Mouse (Mus musculus): ENCODE data around the gene Map2. TPM values are rescaled to one million over a fixed set of nuclear protein-coding genes. Genes with fewer than 3 reads are reported as not detected.
A peak's percentile ranks its signal among the peaks of the same experiment; 100 is the strongest.

The Map2 gene
- polyA plus RNA-seq (2016; fragmentation: Nextera tagmentation; extraction: Ambion mirVana): 32.0 and 36.2 TPM in 2 replicates

DNA sequence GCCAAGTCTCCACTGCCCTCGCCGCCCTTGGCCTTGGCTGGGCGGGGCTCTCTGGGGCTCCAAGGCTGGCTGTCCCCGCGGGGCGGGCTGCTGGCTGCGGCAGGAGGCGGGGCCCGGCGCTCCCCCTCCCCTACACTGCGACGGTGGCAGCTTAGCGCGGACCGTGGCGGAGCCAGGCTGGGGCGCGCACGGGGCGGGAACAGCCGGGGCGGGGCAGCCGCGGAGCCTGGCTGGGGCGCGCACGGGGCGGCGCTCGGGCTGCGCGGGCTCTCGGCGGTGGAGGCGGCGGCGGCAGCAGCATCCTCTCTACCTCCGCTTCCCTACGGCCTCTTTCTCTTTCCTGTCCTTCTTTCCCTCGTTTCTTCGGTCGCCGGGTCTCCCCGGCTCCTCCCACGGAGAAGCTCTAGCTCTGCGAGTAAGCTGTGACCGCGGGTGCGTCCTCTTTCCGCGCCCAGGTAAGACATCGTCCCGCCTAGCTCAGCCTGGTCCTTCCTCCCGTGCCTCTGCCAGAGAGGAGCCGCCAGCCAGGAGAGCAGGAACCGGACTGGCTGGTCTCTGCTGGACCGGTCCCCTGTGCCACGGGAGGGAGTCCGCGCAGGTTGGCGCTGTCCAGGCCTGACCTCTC lies at the start of gene Map2:
Map2 (plus strand) TSS at position 233 of the 625 bp plus-strand sequence.
- Histone ChIP-seq H3K9me3 (no peaks in the 10 kb centered on the region), H3K27ac (replicated peaks) (peak within 1 kb of the TSS; percentile 80), H3K4me3 (peak within 1 kb of the TSS; percentile 67), H3K4me1 (peaks cover 24% of the 10 kb centered on the region), H3K27me3 (replicated peaks; ENCODE audit: low read depth, poor library complexity, severe bottlenecking) (peaks cover 27% of the 10 kb centered on the region), H3K36me3 (replicated peaks) (no peaks in the 10 kb centered on the region)
- WGBS: 1% methylated on average over 61 of the region's 61 CpGs
- peak; percentile 89 for DNase-seq (ENCODE audit: low spot score)

DNA sequence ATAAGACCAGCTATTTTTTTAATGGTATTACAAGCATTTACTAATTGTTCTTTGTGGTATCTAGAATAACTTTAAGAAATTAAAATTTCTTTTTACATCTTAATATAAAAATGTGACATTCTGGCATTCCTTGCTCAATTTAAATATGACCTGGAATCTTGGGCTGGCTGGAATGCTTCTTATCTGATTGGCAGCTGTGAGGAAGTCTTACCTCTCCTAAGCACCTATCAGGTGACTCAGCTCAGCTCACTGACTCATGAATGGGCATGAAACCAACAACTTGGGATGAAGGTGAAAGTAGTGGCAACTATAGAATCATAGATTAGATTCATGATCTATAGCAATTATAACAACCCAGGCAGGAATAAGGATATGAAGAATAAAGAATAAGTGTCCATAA lies 42.1 kb upstream of the Map2 start:
- H3K27me3 ChIP-seq (replicated peaks; ENCODE audit: low read depth, poor library complexity, severe bottlenecking): no peaks in the 10 kb centered on the region
- H3K4me3 ChIP-seq: no peak overlapping the region
- DNase-seq (ENCODE audit: low spot score): no peak
- H3K9me3 ChIP-seq: no peaks in the 10 kb centered on the region
- H3K36me3 ChIP-seq (replicated peaks): no peaks in the 10 kb centered on the region
- no peaks in the 10 kb centered on the region for H3K4me1 ChIP-seq
- H3K27ac ChIP-seq (replicated peaks): no peak overlapping the region

DNA sequence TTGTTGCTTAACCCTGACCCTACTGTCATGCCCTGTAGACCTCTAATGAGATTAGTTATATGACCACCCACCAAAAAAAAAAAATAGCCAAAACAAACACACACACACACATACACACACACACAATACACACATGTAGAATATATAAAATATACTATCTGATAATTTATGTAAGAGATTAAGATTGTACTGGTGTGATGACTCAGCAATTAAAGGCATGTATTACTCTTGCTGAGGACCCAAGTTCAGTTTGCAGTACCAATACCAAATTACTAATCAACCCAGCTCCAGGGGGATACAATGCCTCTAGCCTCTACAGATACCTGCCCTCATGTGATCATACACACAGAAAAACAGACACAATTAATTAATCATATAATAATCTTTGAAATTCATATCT lies 39.7 kb upstream of the Map2 start:
- no peaks in the 10 kb centered on the region for H3K4me1 ChIP-seq
- no peak overlapping the region for H3K27ac ChIP-seq (replicated peaks)
- H3K9me3 ChIP-seq: no peaks in the 10 kb centered on the region
- no peaks in the 10 kb centered on the region for H3K27me3 ChIP-seq (replicated peaks; ENCODE audit: low read depth, poor library complexity, severe bottlenecking)
- no peak for DNase-seq (ENCODE audit: low spot score)
- no peaks in the 10 kb centered on the region for H3K36me3 ChIP-seq (replicated peaks)
- H3K4me3 ChIP-seq: no peak overlapping the region

DNA sequence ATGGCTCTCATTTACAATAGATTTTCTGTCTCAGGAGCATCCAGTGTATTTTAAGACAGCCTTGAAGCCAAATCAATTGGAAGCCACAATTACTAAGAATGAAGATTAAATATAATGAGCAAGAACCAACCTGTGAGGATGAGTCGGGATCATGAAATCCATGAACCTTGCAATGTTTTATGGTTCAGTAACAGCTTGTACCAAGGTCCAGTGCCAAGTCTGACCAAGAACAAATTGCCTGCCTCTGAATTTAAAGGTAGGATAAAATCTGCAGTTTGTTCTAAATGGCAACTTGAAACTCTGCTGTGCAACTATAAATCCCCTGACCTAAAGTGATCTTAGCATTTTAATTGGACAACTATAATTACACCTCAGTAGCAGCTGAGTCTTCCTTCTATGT lies 34.4 kb upstream of the Map2 start:
- Histone ChIP-seq H3K4me3 (no peak overlapping the region), H3K4me1 (no peaks in the 10 kb centered on the region), H3K36me3 (replicated peaks) (no peaks in the 10 kb centered on the region), H3K9me3 (no peaks in the 10 kb centered on the region), H3K27ac (replicated peaks) (no peak overlapping the region), H3K27me3 (replicated peaks; ENCODE audit: low read depth, poor library complexity, severe bottlenecking) (no peaks in the 10 kb centered on the region)
- no peak for DNase-seq (ENCODE audit: low spot score)
- 87% methylated on average over 1 of the region's 1 CpGs for WGBS

DNA sequence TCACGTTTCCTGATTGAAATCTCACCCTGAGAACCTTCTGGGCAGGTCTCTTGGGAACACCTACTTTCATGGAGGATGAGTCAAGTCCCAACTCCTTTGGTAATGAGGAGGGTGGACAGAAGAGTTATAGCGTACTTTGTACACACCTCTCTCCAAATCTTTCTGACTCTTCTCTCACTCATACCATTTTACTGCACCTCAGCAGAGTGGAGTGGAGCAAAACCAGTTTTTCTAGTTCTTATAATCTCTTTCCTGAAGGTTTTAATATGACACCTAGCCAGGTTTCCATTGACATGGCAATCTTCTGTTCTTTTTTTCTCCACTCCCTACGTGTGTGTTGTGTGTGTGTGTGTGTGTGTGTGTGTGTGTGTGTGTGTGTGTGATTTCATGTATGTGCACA lies 29.9 kb upstream of the Map2 start:
- H3K36me3 ChIP-seq (replicated peaks): no peaks in the 10 kb centered on the region
- no peak overlapping the region for H3K4me3 ChIP-seq
- no peaks in the 10 kb centered on the region for H3K27me3 ChIP-seq (replicated peaks; ENCODE audit: low read depth, poor library complexity, severe bottlenecking)
- DNase-seq (ENCODE audit: low spot score): no peak
- no peak overlapping the region for H3K27ac ChIP-seq (replicated peaks)
- H3K4me1 ChIP-seq: no peaks in the 10 kb centered on the region; the same call in 1 of the 2 replicates
- H3K9me3 ChIP-seq: no peaks in the 10 kb centered on the region
- WGBS: 78% methylated on average over 3 of the region's 3 CpGs

DNA sequence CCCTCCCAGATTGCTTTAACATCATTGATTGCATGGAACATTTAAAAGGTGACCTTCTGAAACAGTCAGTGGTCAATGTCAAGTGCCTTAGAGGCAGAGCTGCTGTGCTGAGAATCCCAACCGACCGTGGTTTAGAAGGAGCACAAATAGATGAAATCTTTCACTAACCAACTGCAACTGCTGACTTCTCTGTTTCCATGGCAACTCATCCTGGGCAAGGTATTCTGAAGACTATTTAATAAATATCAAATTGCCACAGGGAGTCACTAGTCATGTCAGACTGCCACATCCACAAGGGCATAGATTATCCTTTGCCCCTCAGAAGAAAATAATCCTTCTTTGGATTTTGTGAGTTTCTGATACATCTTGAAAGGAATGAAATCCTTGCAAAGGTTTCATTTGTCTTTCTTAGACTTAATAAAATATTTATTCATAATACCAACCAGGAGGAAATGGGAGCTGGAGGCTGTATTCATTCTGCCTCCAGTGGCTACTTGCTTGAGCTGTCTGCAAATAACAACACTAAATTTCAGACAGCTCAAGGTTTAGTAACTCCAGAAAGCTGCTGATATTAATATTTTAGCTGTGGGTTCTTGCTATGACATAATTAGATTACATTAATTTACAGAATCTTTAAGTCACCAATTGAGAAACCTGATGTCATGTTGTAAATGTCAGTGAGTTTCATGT lies 26.1 kb upstream of the Map2 start:
- 64% methylated on average over 2 of the region's 2 CpGs for WGBS
- H3K9me3 ChIP-seq: no peaks in the 10 kb centered on the region
- no peak overlapping the region for H3K4me3 ChIP-seq
- no peaks in the 10 kb centered on the region; the same call in 1 of the 2 replicates for H3K4me1 ChIP-seq
- no peaks in the 10 kb centered on the region for H3K27me3 ChIP-seq (replicated peaks; ENCODE audit: low read depth, poor library complexity, severe bottlenecking)
- no peak for DNase-seq (ENCODE audit: low spot score)
- H3K36me3 ChIP-seq (replicated peaks): no peaks in the 10 kb centered on the region
- no peak overlapping the region for H3K27ac ChIP-seq (replicated peaks)

DNA sequence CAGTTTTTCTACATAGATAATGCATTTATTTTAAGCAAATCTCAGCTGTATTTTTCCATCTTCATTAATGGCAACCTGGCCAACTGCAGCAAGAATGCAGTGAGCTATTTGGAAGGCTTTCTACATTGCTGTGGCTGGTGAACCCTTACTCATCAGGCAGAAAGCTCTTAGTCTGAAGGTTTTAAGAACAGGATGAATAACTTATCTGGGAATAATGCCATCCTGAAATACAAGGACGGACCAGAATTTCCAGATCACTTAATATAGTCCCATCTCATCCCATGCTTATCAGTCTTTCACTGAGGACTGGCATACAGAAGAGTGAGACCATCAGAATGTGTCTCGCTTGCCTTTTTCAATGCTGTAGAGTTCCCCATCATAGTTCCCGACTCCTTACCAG lies 24.3 kb upstream of the Map2 start:
- no peak for DNase-seq (ENCODE audit: low spot score)
- 87% methylated on average over 3 of the region's 3 CpGs for WGBS
- H3K36me3 ChIP-seq (replicated peaks): no peaks in the 10 kb centered on the region
- no peak overlapping the region for H3K4me3 ChIP-seq
- H3K9me3 ChIP-seq: no peaks in the 10 kb centered on the region
- H3K27me3 ChIP-seq (replicated peaks; ENCODE audit: low read depth, poor library complexity, severe bottlenecking): no peaks in the 10 kb centered on the region
- H3K27ac ChIP-seq (replicated peaks): no peak overlapping the region
- H3K4me1 ChIP-seq: no peaks in the 10 kb centered on the region; the same call in 1 of the 2 replicates

DNA sequence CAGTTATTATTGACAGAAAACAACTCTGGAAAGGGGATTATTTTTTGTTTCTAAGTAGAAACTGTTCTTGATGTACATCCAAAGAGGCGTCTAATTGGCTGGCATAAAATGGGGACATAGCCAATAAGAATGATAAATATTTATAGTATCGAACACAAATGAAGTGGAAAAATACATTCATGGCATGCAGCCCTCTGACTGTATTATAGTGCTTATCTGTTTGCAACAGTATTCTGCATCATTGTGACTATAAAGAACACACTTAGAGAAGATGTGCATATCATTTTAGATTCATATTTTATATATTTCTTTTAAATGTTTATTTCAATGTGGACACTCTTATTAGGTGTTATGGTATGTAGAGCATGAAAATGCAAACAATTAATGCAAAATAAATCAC lies 17.9 kb upstream of the Map2 start:
- Histone ChIP-seq H3K27me3 (replicated peaks; ENCODE audit: low read depth, poor library complexity, severe bottlenecking) (no peaks in the 10 kb centered on the region), H3K4me3 (no peak overlapping the region), H3K27ac (replicated peaks) (no peak overlapping the region), H3K36me3 (replicated peaks) (no peaks in the 10 kb centered on the region), H3K4me1 (no peaks in the 10 kb centered on the region), H3K9me3 (no peaks in the 10 kb centered on the region)
- no peak for DNase-seq (ENCODE audit: low spot score)
- WGBS: 93% methylated on average over 2 of the region's 2 CpGs

DNA sequence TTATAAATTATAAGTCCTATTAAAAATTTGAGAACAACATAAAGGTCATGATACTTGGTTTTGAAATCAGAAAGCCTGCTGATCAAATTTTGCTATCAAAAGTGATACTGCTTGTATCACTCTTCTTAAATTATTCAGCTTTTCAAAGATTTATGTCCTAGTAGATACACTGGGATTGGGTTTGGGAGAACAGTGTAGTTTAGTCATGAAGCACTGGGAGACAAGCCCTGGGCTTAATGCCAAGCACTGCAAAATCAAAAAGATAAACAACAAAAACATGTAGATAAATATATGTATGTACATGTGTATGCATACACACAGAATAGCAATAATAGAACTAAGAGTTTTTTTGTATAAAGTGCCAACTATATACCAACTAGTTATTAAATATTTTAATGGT lies 17.5 kb upstream of the Map2 start:
- Histone ChIP-seq H3K4me3 (no peak overlapping the region), H3K27me3 (replicated peaks; ENCODE audit: low read depth, poor library complexity, severe bottlenecking) (no peaks in the 10 kb centered on the region), H3K4me1 (no peaks in the 10 kb centered on the region), H3K36me3 (replicated peaks) (no peaks in the 10 kb centered on the region), H3K9me3 (no peaks in the 10 kb centered on the region), H3K27ac (replicated peaks) (no peak overlapping the region)
- DNase-seq (ENCODE audit: low spot score): no peak

DNA sequence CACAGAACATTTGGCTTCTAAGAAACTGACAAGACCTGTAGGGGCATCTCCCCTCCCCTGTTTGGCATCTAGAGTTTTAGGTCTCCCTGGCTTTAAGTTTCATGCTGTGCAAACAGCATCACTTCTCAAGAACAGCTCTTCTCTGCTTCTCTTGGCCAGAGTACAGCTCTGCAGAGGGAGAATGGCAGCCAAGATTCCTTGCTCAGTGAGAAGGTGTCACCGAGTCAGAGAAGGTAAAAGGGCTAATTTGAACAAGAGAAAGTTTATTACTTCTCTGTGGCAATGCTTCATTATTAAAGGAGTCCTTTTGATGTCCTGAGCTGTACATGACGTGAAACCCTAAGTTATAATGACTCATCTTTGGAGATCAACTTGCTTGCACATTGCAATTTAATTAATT lies 10.4 kb upstream of the Map2 start:
- 74% methylated on average over 2 of the region's 2 CpGs for WGBS
- Histone ChIP-seq H3K27ac (replicated peaks) (no peak overlapping the region), H3K4me1 (no peaks in the 10 kb centered on the region), H3K9me3 (no peaks in the 10 kb centered on the region), H3K27me3 (replicated peaks; ENCODE audit: low read depth, poor library complexity, severe bottlenecking) (no peaks in the 10 kb centered on the region), H3K36me3 (replicated peaks) (no peaks in the 10 kb centered on the region), H3K4me3 (no peak overlapping the region)
- DNase-seq (ENCODE audit: low spot score): no peak

DNA sequence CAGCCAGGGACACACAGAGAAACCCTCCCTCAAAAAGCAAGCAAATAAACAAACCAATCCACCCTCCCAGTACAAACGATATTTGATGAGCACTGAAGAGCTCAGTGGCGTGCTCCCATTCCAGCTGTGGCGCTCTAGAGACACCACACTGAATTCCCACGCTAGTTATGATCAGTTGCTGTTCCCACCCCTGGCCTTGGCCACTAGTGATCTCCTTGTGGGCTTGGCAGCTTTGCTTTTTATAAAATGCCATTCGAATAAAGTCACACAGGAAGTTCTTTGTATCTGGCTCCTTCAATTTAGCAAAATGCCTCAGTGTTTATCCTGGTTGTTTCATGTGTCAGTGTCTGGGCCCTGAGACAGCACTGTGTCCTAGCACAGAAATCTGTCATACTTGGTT lies 6.4 kb upstream of the Map2 start:
- H3K27ac ChIP-seq (replicated peaks): no peak overlapping the region
- no peaks in the 10 kb centered on the region for H3K4me1 ChIP-seq
- H3K36me3 ChIP-seq (replicated peaks): no peaks in the 10 kb centered on the region
- 76% methylated on average over 5 of the region's 5 CpGs for WGBS
- no peak overlapping the region for H3K4me3 ChIP-seq
- H3K9me3 ChIP-seq: no peaks in the 10 kb centered on the region
- no peak for DNase-seq (ENCODE audit: low spot score)
- H3K27me3 ChIP-seq (replicated peaks; ENCODE audit: low read depth, poor library complexity, severe bottlenecking): peaks cover 8% of the 10 kb centered on the region

DNA sequence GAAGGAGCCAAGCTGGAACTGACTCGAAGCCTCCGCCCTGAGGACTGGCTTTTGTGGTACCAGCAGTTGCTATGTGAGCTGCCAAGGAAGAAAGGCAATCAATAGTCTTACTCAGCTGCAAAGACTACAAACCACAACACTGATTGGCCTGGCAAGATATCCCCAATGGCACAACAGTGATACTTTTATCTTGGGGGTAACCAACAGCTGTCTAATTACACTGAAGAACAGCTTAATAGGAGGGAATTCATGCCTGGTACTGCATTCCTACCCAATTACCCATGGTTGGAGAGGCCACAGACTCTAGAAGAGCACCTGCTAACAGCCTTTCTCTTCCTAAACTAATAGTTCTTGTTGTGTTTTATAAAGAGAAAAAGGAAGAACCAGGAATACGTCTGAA lies 2.9 kb upstream of the Map2 start:
- H3K4me3 ChIP-seq: no peak overlapping the region
- H3K27me3 ChIP-seq (replicated peaks; ENCODE audit: low read depth, poor library complexity, severe bottlenecking): peaks cover 27% of the 10 kb centered on the region
- no peaks in the 10 kb centered on the region for H3K36me3 ChIP-seq (replicated peaks)
- 73% methylated on average over 3 of the region's 3 CpGs for WGBS
- peaks cover 18% of the 10 kb centered on the region for H3K4me1 ChIP-seq
- no peak overlapping the region for H3K27ac ChIP-seq (replicated peaks)
- H3K9me3 ChIP-seq: no peaks in the 10 kb centered on the region
- DNase-seq (ENCODE audit: low spot score): no peak

DNA sequence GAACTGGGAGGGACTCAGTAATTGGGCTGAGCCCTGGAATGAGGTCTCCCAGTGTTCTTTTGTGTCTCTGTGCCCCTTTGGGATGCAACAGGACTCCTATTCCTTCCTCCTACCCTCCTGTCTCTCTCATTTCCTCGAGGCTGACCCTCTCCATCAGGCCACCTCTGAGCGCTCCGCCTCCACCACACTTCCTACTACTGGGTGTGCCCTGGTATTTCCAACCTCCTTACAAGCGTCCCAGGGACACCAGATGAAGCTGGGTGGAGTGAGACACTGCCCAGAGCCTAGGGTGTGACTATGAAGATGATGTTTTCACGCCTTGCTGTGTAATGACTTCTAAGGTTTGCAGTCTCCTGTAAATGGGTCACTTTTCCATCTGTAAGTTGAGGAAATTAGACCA lies 1.4 kb upstream of the Map2 start:
- 41% methylated on average over 5 of the region's 5 CpGs for WGBS
- Histone ChIP-seq H3K36me3 (replicated peaks) (no peaks in the 10 kb centered on the region), H3K4me3 (no peak overlapping the region), H3K27ac (replicated peaks) (no peak overlapping the region), H3K4me1 (peaks cover 24% of the 10 kb centered on the region), H3K9me3 (no peaks in the 10 kb centered on the region), H3K27me3 (replicated peaks; ENCODE audit: low read depth, poor library complexity, severe bottlenecking) (peaks cover 27% of the 10 kb centered on the region)
- no peak for DNase-seq (ENCODE audit: low spot score)

Measured in embryonic facial prominence, embryonic 10.5 days (tissue).